Mouse (Mus musculus): ENCODE measurements at regions not wholly inside any gene's neighbourhood (a gene's known extent, or its start where the extent isn't known, plus 50 kb on each side); places are given as distances from the start of the nearest gene placed in this dataset.
"Not testable (repeated sequence)": the region's sequence is repeated elsewhere in the genome, so short reads cannot be mapped to it uniquely, and the experiment has no call there.

DNA sequence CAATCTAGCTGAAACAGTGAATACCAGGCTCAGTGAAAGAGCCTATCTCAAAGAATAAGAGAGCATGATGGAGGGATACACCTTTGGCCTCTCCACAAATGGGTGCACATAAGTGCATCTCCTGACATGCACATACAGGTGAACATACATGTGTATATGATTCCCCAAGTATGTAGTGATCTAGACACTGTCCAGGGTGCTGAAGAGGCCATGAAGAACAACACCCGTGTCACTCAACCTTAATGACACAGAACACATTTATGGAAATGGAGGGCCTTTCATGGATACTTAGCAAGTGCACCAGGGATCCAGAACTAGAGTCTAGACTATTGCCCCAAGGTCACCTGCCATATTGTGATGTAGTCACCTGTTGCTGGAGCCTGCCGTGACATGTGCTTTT is 56.9 kb downstream of the Spata19 start:
- DNase-seq, result no peak

- no peak for DNase-seq
Observed at GRCm38 (mm10) chr9:27453924-27454652, 57.5 kb downstream of the Spata19 start.

GRCm38 (mm10) chr9:27458335-27459040 is 61.9 kb downstream of the Spata19 start:
- DNase-seq, result no peak

DNA sequence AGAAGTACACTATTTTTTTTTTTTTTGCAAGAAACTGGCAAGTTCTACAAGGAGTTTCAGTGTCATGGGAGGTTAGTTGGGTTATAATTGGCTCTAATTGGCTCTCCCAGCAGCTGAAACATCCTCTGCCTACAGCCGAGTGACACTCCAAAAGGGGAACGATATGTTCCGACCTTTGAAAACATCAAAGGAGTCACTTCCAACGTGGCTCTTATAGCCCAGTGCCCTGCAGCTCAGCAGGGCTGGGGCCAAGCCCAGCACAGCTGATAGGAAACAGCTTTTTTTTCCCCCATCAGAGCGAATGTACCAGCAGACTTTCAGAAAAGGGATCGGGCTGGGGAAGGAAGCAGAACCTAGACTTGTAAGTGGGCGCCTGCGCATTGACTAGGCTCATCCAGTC is 64.4 kb downstream of the Spata19 start:
- DNase-seq, result no peak

DNA sequence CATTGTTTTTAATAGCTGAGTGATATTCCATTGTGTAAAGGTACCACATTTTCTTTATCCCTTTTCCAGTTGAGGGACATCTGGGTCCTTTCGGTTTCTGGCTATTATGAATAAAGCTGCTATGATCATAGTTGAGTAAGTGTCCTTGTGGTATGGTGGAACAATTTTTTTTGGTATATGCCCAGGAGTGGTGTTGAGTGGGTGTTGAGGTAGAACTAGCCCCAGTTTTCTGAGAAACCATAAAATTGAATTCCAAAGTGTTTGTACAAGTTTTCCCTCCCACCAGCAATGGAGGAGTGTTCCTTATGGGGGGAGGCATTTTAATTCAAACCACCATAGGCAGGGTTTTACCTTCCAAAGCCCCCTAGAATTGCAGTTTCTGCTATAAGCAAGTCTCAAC is 67.4 kb downstream of the Spata19 start:
- DNase-seq, result no peak

GRCm38 (mm10) chr9:27475468-27475867 is 78.9 kb downstream of the Spata19 start:
- peak; percentile 12 for DNase-seq

- DNase-seq, result no peak
Observed at GRCm38 (mm10) chr9:27476636-27477035, 80.0 kb downstream of the Spata19 start.

DNA sequence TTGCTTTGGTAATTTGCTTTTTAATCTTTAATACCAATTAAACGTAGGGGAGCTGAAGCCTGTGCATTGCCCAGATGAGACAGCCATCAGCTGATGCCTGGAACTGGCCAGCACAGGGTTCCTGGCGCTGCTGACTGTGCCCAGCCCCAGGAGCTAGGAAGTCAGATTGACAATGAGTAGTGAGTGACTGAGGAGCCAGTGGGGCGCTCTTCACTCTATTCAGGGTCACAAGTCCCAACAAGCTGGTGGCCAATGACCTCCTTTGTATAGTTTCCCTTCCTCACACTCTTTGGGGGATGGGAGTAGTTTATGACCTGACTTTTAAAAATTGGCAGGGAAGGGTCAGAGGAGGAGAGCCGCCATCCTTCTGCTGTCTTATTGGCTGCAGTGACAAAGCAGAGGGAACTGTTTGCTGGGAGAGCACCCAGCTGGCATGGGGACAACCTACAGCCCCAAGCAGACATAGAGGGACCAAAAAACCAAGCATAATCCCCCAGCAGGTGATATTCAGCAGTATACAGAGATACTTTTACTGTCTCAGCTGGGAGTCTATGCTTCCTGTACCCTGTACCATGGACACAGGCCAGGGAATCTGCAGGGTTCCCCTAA is 80.6 kb downstream of the Spata19 start:
- DNase-seq, result no peak

DNA sequence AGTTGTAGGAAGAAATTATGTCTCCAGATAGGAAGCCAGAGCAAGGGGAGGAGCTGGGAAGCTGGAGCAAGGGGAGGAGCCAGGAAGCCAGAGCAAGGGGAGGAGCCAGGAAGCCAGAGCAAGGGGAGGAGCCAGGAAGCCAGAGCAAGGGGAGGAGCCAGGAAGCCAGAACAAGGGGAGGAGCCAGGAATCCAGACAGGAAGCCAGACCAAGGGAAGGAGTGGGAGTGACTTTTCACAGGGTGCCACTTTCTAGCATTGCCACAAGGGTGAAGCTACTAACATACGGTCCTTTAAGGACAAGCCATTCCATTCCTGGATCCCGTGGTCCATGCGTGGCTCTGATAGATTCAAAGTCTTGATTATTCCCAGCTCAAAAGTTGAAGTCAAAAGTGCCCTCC is 81.7 kb downstream of the Spata19 start:
- no peak for DNase-seq

DNA sequence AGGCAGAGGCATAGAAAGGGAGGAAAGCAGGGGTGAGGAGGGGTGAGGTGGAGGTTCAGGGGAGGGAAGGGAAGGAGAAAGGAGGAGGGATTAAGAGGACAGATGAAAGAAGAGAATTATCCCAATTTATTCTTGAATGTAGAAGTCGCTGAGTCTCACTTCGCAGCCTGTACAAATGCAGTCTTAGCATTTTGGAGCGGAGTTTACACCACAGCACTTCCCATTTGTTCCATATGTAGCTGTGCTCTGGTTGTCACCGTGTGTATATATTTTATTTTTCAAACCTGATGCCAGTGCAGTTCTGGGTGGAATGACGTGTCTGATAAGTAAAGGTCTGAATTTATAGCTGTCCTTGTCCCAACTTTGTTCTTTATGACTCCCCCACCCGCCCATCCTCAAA is 105.2 kb downstream of the Spata19 start:
- no peak for DNase-seq

- DNase-seq, result no peak
Observed at GRCm38 (mm10) chr9:27509157-27509556, 112.6 kb downstream of the Spata19 start.

DNA sequence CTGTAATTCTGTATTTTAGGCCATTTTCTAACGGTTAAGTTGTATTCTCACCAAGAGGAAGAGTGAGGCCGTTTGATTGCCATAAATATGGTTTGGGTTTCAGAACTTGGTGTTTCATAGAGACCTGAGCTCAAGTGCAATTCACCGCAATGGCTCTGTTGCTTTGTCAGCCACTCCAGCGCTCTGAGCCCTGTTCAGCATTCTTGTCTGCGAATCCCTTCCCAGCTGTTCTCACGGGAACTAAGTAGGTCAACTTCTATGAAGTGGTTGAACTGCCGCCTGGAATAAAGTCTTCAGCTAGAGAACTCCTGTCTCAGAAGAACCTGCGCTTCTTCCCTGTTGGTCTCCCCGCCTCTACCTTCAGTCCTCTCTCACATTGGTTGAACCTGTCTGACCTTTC is 113.1 kb downstream of the Spata19 start:
- no peak for DNase-seq

DNA sequence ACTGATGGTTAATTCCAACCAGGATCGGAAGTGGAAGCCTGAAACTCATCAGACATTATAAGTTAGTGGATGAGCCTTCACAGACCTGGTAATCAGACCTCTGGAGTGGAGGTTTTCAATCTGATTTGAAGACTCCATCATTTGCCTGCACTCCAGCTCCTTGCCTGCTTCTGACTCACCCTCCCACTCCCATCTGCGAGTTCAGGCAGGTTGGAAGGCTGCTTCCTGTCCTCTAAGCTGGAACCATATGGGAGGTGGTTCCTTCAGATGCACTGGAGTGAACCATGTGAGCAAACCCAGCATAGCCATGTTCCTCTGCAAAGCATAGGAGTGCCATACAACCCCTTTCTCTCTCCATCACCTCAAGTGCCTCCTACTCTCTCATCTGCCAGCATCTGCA is 114.6 kb downstream of the Spata19 start:
- DNase-seq, result no peak

DNA sequence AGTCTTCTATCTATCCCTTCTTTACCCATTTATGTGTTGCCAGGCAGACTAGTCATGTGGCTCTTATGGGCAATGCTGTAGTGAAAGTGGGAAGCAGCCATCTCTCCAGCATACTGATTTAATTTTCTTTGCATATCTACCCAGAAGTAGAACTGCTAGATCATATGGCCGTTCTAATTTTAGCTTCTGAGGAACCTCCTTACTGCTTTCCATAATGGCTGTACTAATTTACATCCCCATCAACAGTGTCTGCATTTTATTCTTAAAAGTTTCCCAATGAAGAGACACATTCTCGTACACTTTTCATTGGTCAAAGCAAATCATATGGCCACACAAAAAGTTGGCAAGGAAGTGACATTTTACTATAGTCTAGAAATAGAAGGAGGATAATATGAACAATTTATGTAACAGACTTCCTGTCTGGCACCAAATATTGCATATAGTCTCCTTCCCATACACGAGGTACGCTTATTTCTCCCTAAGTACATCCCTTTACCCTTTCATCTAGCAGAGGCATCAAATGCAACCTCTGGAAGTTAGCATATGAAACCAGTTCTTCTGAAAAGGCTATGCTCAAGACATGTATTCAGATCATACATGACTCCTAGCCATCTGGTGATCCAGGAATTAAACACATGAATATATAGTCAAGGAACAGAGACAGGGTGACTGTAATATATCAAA is 119.0 kb downstream of the Spata19 start:
- no peak for DNase-seq

- no peak for DNase-seq
Observed at GRCm38 (mm10) chr9:27518031-27518430, 121.4 kb downstream of the Spata19 start.

DNA sequence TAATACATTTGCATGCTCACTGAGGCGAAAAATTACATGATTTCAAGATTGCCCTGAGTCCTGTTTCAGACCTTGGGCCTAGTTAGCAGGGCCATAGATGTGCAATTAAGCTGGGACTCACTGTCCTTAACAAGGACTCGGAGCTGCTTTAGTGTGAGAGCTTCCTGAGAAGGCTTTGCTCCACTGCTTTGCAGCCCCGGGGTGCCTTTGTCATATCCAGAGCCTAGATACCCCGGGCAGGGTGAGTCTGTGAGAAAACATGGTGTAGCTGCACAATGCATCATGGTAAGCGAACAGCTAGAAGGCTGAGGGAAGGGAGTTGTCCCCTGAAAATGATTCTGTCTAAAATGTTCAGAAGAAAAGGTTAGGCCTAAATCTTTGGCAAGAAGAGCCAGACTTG is 123.1 kb downstream of the Spata19 start:
- DNase-seq, result no peak

DNA sequence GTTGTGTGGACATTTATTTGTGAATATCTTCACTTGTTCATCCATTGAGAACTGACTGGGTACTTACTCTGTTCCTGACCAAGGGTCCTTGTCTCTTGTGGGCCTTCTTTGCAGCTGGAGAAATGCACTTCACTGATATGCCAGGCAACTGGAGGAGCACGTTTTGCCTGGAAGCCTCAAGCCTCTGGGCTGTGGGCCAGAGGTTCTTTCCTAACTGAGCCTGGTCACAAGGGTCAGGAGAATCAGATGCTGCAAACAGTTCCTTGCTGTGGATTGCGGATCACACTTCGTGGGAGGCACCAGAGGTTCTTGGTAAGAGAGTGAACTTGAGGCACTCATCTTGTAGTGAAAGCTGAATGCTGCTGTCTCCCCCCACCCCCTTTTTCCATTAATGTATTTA is 124.6 kb downstream of the Spata19 start:
- DNase-seq, result peak; percentile 30

GRCm38 (mm10) chr9:27526681-27527080 is 130.1 kb downstream of the Spata19 start:
- no peak for DNase-seq

DNA sequence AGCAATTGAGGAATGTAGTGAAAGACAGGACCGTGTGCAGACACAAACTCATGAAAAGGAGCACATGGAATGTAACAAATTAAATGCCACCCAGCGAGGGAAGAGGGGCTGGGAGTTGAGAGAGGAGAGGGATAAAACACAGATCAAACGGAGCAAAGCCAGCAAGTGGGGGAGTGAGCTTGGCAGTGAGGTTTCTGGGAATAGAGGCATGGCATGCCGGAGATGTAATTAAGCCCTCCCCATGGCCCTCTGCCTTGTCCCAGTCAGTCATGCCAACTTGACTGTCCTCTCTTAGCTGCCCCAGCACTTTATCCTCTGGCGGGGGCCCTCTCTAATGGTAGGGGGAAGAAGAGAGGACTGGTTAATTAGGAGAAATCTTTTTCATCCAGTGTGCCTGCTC is 141.9 kb downstream of the Spata19 start:
- peak; percentile 32 for DNase-seq

GRCm38 (mm10) chr9:27541585-27542151 is 145.1 kb downstream of the Spata19 start:
- DNase-seq, result no peak

DNA sequence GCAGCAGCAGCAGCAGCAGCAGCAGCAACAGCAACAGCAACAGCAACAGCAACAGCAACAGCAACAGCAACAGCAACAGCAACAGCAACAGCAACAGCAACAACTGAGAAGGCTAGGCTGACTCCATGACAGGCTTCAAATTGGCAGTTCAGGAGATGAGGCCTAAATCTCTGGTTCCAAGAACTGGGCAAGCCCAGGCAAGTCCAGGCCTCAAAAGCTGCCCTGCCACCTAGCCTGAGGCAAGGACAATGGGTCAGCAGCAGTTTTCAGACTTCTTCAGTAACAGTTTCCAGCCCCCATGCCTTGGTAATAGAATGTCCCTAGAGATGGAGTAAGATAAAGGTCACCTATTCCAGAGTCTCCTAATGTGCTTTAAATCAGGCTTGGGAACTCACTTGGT is 158.1 kb downstream of the Spata19 start:
- not testable (repeated sequence) for DNase-seq
